Mouse (Mus musculus) 416B (cell line): Measurements from ENCODE around the gene Capn13.

ENCODE experiments used
- DNase-seq: peaks from one replicate; pipeline ENCODE4 v3.0.0; 2011; ENCODE audit warnings: low read depth

Gene Capn13

DNA sequence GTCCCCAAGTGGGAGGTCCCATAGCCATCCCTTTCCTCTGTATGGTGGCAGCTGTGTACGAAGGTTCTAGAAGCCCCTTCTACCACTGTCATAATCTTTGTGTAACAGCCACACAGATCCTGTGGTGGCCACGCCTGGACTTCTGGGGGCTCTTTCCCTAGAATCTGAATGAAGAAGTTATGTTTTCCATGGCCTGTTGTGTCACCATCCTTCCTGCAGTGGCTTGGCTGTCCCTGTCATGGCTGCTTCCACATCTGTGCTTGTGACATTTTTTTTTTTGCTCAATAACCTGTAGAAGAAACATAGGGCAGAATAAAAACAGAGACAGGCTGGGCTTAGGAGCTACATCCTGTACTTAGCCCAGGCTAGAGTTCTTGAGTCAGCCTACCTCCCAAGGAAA lies at the start of gene Capn13:
TSS of gene Capn13 (minus strand) at position 5 of the 400 bp plus-strand sequence.
- DNase-seq = no peak

DNA sequence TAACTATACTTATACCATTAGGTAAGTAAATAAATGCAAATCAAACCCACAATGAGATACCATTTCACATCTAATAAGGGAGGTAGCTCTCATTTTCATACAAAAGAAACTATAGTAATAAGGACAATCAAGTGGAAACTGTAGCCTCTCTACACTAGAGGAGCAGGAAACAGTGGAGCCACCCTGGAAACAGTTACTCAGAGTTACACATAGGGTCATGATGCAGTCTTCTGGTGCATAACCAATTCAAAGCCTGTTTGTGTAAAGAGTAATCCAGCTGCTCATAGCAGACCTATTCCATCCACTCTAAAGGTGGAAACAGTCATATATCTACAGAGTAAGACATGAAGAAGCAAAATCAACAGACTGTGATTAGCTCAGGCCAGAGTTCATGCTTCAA lies 48.4 kb upstream of the Capn13 start:
- no peak for DNase-seq

DNA sequence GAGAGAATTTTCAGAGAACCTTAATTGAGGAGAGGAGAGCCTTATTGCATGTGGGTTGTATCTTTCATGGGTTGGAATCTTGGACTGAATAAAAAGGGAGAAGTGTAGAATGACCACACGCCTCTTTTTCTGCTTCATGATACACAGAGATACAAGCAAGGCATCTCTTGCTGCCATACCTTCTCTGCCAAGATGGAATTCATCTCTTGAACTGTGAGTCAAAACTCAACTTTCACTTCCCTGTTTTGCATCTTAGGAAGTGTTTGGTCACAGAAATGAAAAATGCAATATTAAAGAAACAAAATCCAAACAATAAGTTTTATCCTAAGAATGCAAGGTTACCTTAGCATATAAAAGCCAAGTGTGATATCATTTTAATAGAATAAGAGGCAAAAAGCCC lies 40.1 kb upstream of the Capn13 start:
- no peak for DNase-seq

DNA sequence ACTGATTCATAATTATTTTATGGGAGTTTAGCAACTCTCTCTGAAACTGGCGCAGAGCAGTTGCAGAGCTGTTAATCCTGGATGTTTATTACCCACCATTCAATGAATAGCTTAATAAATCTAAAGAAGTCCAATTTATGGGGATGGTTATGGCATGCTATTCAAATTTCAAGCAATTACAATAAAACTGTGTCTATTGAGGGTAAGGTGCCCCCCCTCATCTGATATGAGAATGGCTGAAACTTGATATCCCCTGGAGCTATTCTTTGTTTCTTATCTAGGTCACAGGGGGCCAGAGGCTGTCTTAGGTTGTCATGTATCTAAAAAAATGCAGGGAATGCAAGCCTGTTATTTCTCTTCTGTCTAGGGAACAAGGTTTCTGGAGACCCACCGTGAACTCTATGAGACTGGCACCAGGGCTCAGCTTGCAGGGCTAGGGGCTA lies 31.9 kb upstream of the Capn13 start:
- DNase-seq = no peak

DNA sequence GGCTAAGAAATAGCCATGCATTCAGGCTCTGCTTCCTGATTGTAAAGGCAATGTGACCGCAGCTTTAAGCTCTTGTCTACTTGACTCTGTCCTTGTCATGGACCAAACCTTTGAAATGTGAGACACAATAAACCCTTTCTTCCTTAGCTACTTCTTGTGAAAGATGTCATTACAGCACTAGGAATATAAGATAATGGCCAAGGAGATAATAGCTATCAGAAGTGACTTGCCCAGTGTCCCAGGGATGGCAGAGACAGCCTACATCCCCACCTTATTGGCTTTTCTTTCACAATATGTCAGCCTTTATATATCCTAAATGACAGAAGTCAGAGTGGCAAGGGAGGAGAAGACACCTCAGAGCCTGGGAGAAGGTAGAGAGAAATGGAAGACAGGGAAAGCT lies 31.4 kb upstream of the Capn13 start:
- DNase-seq = no peak

DNA sequence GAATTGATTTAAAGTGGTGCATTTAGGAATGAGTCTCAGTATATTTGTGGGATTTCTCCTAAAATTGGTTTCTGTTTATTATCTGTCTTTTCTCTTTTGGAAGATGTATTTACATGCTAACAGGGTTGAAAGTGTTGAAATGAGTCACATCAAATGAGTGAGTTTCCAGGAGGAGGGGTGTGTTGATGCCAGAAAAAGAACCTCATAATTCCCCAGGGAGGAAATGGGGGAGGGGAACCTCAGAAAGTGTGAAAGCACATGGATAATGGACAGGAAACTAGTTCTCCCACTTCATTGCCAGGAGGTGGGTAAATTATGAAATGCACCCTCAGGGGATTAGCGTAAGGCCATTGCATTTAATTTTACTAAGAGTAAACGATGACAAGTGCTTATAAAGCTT lies 16.7 kb upstream of the Capn13 start:
- DNase-seq = no peak

DNA sequence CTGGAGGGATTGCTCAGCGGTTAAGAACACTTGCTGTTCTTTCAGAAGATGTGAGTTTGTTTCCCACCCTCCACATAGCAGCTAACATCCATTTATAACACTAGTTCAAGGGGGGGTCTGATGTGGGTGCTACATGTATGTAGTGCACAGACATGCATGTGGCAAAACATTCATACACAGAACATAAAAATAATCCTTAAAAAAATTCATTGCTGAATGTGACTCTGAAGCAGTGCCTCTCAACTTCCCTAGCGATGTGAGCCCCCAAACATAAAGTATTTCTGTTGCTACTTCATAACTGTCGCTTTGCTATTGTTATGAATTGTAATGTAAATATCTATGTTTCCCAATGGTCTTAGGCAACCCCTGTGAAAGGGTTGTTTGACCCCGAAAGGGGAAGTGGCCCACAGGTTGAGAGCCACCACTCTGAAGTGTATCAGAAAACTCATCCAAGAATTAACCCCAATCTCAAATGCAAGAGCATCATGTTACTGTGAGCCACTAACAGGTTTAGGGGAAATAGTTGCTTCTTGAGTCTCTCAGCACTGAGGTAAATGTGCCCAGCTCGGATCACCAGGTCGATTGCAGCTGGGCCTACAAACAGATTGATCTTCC lies 15.6 kb upstream of the Capn13 start:
- DNase-seq = peak; percentile 22

DNA sequence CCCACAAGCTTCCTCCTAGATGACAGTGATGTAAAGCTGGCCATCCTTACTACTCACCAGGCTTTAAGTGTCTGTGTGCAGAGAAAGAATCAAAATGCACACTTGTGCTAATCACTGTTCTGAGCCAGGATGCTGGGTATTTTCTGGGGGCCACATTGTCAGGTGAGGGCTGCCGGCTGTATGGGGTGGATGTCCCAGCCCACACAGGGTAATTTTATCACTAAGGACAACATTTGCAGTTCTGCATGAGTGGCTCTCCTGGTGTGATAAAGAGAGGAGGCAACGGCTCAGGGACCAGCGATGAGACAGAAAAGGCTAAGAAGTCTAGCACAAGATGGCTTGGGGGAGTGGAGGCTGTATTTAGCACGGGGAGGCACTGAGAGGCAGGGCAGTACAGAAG lies 11.2 kb upstream of the Capn13 start:
- no peak for DNase-seq

DNA sequence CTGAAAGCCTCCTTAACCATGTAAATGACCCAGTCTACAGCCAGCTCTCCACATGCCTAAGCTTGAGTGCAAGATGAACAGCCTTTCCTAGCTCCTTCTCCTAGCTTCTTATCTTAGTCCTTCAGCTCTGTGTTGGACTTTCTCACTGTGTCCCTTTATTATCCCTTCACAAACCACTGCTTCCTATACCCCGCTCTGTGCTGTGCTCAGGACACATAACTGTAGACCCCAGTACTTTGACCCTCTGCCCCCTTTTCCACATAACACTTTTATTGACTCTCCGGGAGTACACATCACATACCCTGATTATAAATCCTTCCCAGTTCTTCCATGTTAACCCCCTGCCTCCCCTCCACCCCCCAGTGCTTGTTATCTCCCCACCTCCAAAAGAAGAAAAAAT lies 606 bp upstream of the Capn13 start:
- DNase-seq = no peak

DNA sequence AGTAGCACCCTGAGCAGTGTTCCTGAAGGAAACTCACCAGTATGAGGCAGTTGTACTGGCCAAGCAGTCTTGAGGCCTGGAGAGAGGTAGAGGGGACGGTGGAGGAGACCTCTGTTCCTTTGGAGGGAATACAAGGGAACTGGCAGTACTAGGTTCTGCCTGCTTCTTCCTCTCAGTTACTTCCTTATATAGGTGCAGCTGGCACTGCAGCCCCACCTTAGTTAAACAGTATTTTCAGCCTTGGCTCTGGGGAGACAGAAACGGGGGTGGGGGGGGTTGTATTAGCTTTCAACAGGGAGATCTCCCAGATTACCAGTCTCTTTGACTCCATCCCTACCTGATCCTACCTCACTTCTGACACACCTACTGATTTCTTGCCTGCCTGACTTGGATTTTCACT lies 1.5 kb downstream of the Capn13 start:
- DNase-seq = no peak

DNA sequence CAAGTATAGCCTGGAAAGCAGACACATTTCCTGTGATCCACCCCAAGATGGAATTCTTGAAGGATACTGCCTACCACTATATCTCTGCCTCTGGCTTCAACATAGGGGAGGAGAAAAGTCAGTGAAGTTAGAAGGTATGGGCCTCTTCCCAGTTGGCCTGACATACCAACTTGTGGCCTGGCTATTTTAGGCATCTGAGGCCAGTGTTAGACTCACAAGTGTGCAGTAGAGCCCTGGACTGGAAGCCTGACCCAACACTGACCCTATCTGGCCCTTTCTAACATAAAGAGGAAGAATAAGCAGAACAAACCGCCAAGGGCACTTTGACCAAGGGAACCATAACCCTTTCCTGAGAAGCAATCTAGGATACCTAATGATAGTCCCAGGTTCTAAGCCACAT lies 7.3 kb downstream of the Capn13 start:
- DNase-seq = no peak

DNA sequence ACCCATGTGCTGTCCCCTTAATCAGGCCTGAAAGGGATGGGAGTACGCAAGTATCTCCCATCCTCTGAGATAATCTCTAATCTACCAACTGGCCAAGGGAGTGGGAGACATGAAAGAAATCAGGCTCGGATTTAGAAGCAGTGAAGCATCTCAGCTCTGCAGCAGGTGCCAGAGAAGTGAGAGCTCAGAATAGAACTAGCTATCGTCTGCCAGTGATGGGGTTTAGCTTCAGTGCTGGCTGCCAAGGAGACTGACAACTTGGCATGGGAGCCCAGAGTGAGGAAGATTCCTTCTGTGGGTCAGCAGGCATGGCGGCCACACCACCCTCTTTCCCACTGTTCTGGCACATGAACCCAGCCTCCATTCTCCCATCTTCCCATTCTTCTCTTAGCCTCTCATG lies 8.9 kb downstream of the Capn13 start:
- no peak for DNase-seq

DNA sequence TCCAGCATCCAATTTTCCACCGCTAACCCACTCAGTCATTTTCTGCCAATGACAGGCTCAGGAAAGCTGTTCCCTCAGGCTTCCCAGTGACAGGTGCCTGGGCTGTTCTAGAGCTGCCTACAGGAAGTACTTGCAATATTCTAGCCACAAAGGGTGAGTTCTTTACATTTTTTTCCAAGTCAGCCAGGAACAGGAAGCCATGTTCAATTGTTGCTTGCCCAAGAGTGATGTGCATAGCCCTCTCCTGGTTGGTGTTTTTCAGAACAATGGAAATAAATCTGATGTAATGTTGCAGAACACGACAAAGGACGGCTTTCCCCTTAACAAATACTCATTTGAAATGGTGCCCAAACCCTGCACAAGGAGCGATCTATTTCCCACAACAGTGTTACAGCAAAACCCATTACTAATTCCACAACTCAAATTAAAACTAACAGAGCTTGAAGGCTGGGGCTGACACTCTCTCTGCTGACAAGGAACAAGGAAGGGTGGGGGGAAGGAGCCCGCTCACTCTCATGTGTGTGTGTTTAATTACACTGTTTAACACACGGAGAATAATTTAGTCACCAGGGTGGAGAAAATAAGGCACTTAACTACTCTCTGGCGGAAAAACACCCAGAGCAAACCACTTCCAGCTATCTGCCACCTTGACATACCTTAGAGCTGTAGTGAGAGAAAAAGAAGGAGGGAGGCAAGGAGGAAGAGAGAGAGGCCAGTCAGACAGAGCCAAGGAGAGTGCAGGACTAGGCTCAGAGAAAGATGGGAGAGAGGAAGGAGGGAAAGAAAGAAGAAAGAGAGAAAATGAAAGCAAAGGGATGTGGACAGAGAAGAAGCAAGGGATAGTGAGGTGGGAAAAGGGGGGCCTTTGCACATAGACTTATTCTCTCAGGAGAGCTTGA lies 10.2 kb downstream of the Capn13 start:
- no peak for DNase-seq

DNA sequence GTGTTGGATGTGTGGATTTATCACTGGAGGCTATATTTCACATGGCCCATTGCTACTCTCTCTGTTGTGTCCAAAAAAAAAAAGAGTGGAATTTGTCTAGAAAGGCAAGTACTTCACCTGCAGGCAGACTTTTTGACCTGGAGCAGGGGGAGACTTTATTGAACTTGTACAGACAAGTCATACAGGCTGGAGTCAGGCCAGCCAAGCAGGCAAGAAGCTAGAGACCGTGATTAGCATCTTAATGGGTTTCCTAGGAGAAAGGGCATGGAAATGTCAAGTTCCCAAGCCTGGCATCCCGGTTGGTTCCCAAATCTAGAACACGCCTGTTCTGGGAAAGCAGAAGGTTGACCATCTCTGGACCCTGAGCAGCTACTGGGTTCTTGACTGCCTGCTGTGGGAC lies 11.3 kb downstream of the Capn13 start:
- DNase-seq = no peak

DNA sequence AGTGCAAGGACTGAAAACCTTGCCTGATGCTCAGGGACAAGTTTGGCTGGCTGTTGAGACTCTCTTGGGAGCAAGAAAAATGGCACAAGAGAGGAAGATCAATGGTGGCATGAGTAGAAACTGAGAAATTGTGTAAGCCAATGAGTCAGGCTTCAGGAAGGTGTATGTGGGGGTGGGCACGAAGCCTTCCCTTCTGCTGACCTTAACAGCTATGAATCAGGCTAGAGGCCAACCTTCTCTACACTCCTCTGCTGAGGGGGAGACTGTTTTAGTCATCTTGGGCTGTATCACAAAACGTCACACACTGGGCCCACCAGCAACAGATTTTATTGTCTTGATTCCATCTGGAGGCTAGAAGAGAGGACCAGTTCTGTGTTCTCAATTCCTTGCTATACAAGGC lies 14.1 kb downstream of the Capn13 start:
- no peak for DNase-seq

DNA sequence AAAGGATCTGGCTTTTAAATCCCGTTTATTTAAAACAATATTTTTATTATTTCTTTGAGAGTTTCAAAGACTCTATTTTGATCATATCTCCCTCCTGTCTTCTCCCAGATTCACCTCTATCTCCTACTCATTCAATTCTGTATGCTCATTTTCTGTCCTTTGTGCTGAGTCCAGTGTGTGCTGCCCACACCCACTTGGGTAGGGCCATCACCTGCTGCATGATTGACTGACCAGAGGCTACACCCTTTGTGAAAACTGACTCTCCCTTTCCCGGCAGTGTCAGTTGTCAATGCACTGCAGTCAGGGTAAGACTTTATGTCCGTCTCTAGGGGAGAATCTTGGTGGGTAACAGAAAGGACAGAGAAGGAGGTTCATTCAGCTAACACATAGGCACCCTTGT lies 14.7 kb downstream of the Capn13 start:
- DNase-seq = no peak

DNA sequence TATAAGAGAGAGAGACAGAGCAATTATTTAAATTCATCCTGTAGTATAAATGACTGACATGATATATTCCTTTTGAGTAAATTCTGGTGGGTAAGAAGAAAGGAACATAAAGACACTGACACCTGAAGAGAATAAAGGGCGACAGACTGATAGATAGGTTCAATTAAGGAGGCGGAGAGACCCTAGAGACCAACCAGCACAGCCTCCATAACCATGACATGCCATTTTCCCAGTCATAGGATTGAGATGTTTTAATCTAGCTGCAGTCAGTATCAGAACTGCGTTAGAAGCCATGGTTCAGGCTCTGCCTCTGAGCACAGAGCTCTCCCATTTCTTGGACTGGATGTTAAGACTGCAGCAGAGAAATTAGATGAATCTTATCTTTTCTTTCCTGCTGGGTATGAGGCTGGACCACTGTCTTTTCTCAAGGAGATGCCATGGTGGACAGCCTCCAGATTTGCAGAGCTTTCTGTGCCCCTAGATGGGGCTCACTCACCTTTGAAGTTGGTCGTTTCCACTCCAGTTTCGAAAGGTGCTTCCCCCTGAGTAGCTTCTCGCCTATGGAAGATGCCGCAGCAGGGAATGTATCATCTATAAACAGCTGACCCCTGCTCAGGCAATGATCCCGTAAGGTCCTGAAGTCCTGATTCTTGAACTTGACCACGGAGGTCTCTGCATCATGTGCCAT lies 18.2 kb downstream of the Capn13 start:
- no peak for DNase-seq

DNA sequence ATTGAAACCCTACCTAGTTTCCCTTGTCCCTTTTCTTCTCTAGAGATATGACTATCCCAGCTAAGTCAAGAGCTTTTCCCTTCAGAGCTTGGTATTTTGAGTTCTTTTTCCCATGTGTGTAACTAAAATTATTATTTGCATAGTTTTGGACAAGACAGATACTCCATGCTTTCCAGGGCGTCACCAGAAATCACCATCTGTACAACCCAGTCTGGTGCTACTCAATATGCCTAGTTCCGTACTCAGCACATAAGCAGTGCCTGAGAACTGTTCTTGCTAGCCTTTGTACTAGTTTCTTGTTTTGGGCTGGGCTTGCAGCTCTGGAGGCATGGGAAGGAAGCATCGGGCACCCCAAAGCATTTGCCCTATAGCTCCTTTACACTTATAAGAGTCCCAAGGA lies 19.0 kb downstream of the Capn13 start:
- no peak for DNase-seq

DNA sequence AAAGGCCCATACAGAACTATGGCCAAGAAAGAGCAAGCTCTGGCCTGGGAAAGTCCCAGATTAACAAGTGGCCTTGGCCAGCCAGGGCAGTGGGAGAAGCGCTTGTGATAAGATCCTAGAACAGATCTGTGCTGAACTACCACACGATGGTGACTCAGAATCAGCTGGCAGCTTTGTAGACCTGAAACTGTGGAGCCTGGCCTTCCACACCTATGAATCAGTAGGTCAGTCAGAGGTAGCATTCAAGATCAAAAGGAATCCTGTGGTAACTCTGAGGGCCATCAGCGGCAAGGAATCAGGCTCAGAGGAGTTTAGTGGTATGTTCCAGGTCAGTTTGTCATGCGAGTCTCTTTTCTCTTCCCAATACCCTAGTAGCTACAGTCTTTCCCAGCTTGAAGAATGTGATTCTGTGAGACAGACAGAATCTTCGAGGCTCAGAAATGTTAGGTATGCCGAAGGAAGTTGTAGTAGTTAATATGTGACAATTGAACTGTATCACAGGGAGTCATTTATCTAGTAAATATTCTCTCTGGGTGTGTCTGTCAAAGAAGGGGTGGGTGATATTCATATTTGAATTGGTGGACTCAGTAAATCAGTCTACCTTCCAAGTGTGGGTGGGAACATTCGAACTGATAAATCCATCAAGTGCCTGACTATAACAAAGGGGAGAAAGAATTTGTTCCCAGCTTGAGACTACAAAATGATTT lies 22.7 kb downstream of the Capn13 start:
- no peak for DNase-seq

DNA sequence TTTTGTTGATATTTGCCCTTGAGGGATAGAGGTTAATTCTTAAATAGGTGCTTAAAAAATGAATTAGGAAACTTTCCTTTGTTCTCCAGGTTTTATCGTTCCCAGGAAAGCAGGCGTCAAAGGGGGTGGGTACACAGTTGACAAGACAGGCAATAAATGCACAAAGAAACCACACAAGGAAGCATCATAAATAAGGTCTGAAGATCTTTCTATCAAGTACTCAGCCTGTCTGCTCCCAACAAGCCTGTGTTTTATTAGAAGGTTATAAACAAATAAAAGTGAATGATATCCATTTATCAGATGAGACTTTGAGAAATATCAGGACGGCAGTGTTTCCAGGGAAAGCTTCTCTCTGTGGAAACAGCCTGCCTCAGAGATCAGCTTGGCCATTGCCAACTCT lies 33.3 kb downstream of the Capn13 start:
- no peak for DNase-seq

DNA sequence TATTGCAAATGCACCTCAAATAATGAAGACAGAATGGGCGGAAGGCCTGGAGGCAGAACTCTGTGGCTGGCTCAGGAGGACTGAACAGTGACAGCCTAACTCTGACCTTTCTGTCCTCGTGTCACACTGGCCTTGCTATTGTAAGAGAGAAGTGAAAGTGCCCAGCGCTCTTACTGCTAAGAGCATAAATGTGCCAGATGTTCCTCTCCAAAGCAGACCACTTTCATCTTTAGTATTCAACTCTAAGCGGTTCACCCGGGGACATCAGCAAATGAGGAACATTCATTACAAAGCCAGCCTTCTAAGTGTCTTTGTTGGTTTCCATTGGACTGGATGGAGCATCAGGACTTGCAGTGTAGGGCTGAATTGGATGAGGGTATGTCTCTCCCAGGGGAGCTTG lies 39.6 kb downstream of the Capn13 start:
- DNase-seq = no peak

DNA sequence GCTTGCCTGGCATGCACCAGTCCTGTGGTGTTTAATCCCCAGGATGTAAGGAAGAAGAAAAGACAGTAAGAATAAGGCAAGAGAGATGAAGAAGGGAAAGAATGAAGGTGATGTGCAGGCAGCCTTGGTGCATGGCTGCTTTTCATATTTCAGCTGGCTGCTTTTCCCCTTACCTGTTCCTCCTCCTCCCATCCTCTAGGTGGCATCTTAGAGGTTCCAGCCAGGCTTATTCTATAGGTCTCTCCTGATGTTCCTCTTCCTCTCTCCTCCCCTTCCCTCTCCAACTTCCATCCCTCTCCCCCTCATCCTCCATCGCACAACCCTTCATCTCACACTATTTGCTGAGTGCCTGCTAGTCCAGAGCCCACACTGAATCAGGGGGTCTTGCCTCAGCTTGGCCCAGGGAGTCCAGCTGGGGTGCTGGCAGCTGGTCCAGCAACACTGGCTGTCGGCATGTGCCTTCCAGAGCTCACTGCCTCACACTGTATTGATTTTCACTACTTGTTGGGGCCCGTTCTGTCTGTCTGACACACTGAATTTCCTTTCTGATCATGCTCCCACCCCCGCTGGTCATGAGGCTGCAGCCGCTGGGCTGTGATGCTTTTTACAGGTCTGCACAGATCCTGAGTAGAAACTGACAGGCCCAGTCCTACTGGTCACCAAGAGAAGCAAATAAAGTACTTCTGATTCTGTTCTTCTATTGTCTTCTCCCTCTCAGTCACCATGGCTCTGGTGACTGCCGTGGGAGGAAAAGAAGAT lies 56.9 kb downstream of the Capn13 start:
- peak; percentile 6 for DNase-seq
